Mouse (Mus musculus) frontal cortex, adult 2 months (tissue): ENCODE results near the gene Tbc1d10b. TPM values are rescaled to one million over a fixed set of nuclear protein-coding genes. Genes with fewer than 3 reads are reported as not detected.
"Not testable (repeated sequence)": the region's sequence is repeated elsewhere in the genome, so short reads cannot be mapped to it uniquely, and the experiment has no call there.

Source experiments
- DNase-seq, 2 experiments: peaks; one replicate each; pipeline ENCODE4 v3.0.0; 2022; ENCODE audit warnings: low spot score in 1 of 2; ENCODE audit errors: extremely low spot score in 1 of 2
- polyA plus RNA-seq: library from polyadenylated mRNA; depleted of rRNA; stranded (reverse); fragments of >200 nt; gene quantifications from 2 replicates; pipeline ENCODE4 v1.2.3, GENCODE M21; 2012

Gene Tbc1d10b
- polyA plus RNA-seq, 1 experiment = 77.8 TPM

DNA sequence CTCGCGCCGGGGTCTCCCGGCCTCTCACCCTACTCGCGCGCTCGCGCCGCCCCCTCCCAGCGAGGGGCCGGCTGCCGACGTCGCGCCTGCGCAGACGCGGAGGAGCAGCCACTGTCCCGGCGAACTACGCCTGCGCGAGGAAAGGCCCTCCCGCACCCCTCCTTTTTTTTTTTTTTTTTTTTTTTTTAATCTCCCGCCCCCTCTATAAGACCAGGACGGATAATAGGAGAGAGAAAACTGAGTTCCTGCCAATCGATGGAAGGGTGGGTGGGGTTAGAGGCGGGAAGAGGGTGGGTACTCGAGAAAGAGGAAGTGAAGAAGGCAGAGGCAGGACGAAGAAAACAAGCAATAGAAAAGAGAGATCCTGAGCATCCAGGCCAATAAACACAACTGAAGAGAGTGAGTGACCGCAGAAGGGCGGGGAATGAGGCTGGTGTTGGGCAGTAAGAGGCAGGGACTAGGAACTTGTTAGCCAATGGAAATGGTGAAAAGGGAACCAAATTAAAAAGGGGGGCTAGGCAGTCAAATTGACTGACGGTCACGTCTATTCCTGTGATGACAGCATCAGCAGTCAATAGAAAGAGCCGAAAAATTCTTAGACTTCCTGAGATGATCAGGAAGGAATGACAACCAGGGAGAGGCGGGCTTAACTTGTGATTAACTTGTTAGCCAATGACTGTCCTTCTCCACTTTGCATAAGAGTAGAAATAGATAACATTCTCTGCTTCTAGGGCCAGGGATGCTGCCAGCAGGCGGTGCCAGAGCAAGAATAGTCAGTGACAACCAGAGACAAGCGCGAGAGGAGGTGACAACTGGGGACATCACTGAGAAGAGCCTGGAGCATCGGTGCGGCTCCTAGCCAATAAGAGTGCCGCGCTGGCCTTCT is 528 bp upstream of the Tbc1d10b start, which contains the start of gene Mylpf:
TSS of gene Mylpf (plus strand) at position 338 of the 886 bp plus-strand sequence.
- peak; percentile 96 to 98 for DNase-seq

- DNase-seq = no peak
Measured at GRCm38 (mm10) chr7:127207374-127208294, 634 bp downstream of the Tbc1d10b start.

- no peak for DNase-seq
Measured at GRCm38 (mm10) chr7:127206606-127207005, 1.7 kb downstream of the Tbc1d10b start.

GRCm38 (mm10) chr7:127196484-127196883 is 11.8 kb downstream of the Tbc1d10b start:
- no peak for DNase-seq

DNA sequence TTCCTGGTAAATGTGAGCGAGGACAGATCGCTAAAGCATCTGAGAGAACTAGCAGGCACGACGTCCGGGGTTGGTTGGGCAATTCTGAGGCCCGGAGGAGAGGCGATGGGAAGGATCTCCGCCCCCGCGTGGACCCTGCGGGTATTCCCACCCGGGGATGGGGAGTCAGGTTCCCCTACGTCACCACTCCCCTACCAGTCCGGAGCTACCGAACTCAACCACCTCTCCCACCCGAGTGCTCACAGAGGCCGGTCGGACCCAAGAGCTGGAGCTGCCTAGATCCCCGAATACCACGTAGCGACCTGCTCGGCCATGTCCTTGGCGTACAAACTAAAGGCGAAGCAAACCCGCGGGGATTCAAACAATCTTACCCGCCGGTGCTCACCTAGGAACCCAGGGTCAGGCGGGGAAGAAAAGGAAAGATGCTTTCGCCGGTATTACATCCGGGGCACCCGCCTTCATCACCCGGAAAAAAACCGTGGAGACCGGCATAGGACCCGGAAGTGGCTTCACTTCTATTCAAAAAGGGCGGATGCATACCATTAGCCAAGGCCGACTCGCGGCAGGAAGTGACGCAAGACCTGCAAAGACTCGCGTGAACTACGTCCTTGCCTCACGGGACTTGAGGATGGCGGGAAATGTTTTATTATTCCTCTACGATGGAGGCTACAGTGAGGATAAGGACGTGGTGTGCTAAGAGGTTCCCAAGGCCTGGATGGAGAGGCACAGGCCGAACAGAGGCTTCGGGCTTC is 12.5 kb downstream of the Tbc1d10b start, which contains the start of gene Cd2bp2:
TSS of gene Cd2bp2 (minus strand) at position 507 of the 752 bp plus-strand sequence.
- DNase-seq = peak; percentile 98

DNA sequence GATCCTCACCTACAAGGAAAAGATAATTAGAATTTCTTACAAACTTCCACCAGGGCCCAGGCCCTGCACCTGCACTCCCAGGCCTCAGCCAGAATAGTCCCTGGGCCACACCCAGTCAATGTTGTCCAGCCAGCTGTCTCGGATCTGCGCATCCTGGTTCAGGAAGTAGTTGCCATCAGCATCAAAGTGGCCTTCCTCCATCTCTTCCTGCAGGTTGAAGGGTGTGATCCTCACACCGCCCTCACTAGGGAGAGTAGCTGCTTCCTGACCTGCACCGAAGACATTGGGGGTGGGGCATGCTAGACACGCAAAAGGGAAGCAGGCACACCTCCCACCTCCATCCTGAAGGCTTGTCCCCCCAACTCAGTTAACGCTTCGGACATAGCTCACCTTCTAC is 13.6 kb downstream of the Tbc1d10b start:
- no peak for DNase-seq

DNA sequence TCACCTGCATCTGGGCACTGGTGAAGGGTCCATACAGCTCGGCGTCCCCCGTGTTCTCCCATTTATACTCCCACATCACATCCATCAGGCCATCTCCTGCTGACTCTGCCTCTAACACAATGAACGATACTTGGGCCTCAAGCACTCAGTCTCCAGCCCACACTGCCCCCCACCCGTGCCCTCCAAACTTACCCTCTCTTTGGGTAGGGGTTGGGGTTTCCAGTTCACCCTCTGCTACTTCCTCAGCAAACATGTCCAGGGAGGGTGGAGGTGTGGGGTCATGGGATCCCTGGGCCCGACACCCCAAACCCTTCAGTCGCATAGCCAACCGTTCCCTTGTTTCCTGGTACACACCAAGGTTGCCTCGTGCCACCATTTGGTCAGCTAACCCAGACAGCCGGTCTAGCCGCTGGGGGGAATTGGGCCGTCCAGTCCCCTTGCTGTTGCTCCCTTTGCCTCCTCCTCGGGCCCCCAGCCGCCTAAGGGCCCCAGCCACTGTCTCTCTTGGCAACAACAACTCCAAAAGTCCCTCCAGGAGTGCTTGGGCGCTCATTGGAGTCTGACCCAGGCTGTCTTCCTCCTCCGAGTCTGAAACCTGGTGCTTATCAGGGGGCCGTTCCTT is 14.1 kb downstream of the Tbc1d10b start:
- no peak for DNase-seq

GRCm38 (mm10) chr7:127192989-127193388 is 15.3 kb downstream of the Tbc1d10b start:
- no peak for DNase-seq

- no peak for DNase-seq
Measured at GRCm38 (mm10) chr7:127190672-127191071, 17.6 kb downstream of the Tbc1d10b start.

DNA sequence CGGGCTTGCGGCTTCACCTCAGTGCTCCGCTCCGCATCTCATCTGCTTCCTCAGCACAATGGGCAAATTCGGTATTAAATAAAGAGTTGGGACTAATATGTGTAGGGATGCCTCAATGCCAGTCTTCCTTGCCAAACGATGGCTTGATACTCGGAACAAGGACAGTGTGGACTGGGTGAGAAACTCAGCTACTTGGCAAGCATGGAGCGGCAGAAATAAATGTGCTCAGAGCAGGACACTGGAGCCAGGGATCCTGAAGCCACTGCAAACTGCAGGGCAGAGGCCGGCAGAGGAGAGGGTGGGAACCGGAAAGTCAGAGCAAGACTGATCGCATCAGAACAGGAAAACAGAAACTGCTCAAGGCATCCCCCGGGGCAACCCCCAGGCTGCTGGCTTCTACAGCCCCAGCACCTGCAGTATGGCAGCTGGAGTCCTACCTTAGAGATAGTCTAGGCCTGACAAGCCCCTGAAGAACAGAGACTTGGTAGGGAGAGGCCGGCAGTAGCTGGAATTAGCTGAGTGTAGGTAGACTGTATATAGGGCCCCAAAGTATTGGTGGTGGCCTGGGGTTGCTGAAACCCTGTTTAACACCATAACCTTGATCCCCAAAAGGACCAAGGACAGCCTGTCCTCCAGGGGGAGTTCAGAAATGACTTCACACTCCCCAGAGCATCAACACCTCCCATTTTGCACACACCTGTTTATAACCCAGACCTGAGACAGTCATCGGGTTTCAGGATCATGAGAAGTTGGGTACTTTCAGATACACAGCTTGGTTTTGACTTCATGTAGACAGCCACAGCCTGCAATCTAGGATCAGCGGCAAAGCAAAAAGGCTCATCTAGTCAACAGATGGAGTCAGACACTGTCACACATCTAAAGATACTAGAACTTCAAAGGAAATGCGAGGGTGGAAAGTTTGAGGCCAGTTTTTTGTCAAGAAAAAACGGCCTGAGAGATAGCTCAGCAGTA is 19.7 kb downstream of the Tbc1d10b start:
- DNase-seq = no peak

DNA sequence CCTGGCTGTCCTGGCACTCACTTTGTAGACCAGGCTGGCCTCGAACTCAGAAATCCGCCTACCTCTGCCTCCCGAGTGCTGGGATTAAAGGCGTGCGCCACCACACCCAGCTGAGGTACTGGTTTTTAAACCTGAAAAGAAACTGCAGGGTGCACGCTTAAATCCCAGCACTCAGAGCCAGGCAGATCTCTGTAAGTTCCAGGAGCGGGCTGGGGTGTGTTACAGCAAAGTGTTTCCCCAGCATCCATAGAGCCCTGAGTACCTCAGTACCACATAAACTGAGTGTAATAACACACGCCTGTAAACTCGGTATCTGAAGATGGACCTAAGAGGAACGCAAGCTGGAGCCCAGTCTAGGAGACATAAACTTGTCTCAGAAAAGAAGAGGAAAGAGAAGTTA is 20.9 kb downstream of the Tbc1d10b start:
- no peak for DNase-seq

GRCm38 (mm10) chr7:127185601-127186000 is 22.7 kb downstream of the Tbc1d10b start:
- DNase-seq = no peak

- DNase-seq = no peak
Measured at GRCm38 (mm10) chr7:127184720-127185119, 23.5 kb downstream of the Tbc1d10b start.

- DNase-seq = no peak
Measured at GRCm38 (mm10) chr7:127183828-127184227, 24.4 kb downstream of the Tbc1d10b start.

DNA sequence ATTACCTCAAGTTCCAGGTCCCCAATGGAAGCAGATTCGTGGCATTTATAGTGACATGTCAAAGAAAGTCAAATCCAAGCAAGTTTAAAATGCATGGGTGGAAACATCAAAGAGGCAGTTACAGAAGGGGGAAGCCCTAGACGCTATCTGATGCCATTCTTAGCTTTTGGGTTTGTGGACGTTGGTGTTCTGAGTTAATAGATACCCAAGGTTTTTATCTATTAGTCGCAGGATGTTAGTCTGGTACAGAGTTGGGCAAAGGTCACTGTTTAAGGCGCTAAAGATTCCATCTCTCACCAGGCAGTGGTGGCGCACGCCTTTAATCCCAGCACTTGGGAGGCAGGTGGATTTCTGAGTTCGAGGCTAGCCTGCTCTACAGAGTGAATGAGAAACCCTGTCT is 24.9 kb downstream of the Tbc1d10b start:
- no peak for DNase-seq

GRCm38 (mm10) chr7:127181724-127182123 is 26.5 kb downstream of the Tbc1d10b start:
- not testable (repeated sequence) for DNase-seq

DNA sequence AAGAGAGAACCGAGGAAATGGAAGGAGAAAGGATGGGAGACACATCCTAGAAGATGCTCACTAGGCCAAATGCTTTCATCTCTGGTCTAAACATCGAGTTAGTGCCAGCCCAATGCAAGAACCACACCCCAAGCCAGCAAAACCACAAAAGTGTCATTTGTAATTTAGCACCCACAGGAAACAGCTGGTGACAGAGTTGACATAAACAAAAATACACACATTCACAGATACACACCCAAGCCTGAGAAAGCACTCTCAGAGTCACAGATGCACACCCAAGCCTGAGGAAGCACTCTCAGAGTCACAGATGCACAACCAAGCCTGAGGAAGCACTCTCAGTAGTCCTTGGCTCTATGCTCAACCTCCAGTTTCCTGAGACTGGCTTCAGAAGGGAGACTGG is 27.5 kb downstream of the Tbc1d10b start:
- no peak for DNase-seq

GRCm38 (mm10) chr7:127176937-127177336 is 31.3 kb downstream of the Tbc1d10b start:
- DNase-seq = no peak

- no peak for DNase-seq
Measured at GRCm38 (mm10) chr7:127166501-127166900, 41.8 kb downstream of the Tbc1d10b start.
